Mouse (Mus musculus) forebrain, embryonic 10.5 days (tissue): ENCODE results near the gene Cyp4v3. TPM values are rescaled to one million over a fixed set of nuclear protein-coding genes. Genes with fewer than 3 reads are reported as not detected.
A peak's percentile ranks its signal among the peaks of the same experiment; 100 is the strongest.

Experiments
- DNase-seq: peaks from one replicate; pipeline ENCODE4 v3.0.0-alpha.2; 2017; ENCODE audit warnings: low spot score; ENCODE audit errors: extremely low spot score
- H3K27ac ChIP-seq: fragments of 300-500 bp; sonication (generic); 2 replicates; pipeline ENCODE4 v1.5.1; 2016; ENCODE audit warnings: mild to moderate bottlenecking
- H3K27me3 ChIP-seq: fragments of 300-500 bp; sonication (generic); 2 replicates; pipeline ENCODE4 v1.6.1; 2016; ENCODE audit warnings: mild to moderate bottlenecking; ENCODE audit not compliant: poor library complexity, severe bottlenecking
- H3K36me3 ChIP-seq: fragments of 300-500 bp; sonication (generic); replicated peaks from 2 replicates; pipeline ENCODE4 v1.6.1; 2016; ENCODE audit warnings: mild to moderate bottlenecking, moderate library complexity
- H3K4me1 ChIP-seq: fragments of 300-500 bp; sonication (generic); 2 replicates; pipeline ENCODE4 v1.6.1; 2016
- H3K4me3 ChIP-seq: fragments of 300-500 bp; sonication (generic); 2 replicates; pipeline ENCODE4 v1.5.1; 2016; ENCODE audit warnings: mild to moderate bottlenecking, moderate library complexity
- H3K9me3 ChIP-seq: fragments of 300-500 bp; sonication (generic); 2 replicates; pipeline ENCODE4 v1.6.1; 2016; ENCODE audit warnings: mild to moderate bottlenecking, moderate library complexity
- WGBS: fragments of 180-500 bp; shearing (Covaris S2); methylation state at CpG from one replicate; pipeline ENCODE4 v1.1.7; 2016; 5-methylcytosine and 5-hydroxymethylcytosine counted together
- polyA plus RNA-seq: library from polyadenylated mRNA; unstranded; fragments of >200 nt; fragmentation: Nextera tagmentation; extraction: Ambion mirVana; gene quantifications from 2 replicates; pipeline ENCODE4 v1.2.1, GENCODE M21; 2016

Cyp4v3 gene
- polyA plus RNA-seq = 1.00 and 1.3 TPM in 2 replicates

DNA sequence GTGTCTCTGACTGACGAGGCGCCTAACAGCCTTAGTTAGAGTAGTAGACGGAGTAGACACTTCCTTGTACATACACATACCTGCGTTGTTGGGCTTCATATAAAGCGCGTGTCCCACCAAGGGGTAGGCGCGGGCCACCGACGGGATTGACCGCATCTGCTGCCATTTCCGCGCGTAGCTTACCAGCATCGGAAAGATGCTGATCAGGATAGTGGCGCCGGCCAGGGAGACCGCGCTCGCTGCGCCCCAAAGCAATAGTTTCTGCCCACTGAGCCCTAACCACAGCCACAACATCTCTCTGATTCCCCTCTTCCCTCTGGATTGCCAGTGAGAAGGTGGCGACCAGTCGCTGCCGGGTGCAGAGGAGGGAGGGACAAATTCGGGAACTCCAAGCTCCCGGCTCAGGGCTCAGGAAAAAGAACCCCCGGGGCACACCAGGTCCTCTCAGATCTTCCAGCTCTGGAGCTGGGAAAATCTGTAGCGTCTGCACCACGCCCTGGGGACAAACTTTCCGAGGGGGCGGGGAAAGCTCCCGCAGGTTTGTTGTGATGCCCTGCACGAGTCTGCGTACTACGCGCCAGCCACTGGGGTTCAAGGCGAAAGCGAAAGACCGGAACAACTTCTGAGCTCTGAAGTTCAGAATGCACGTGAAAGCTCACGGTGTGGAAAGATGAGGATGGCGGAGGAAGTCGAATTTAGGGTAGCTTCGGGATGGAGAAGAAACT, at the start of gene Cyp4v3:
Gene Cyp4v3, minus strand, starts transcription at position 532 of the 725 bp plus-strand sequence.
- under 1% methylated on average over 44 of the region's 44 CpGs for WGBS
- peak; percentile 53 for DNase-seq
- Histone ChIP-seq H3K9me3 (no peaks in the 10 kb centered on the region), H3K4me1 (peaks cover 12% of the 10 kb centered on the region), H3K36me3 (no peaks in the 10 kb centered on the region), H3K27ac (peak within 1 kb of the TSS; percentile 82), H3K27me3 (peaks cover 19% of the 10 kb centered on the region), H3K4me3 (peak within 1 kb of the TSS; percentile 74)

- H3K9me3 ChIP-seq = no peaks in the 10 kb centered on the region
- no peaks in the 10 kb centered on the region for H3K36me3 ChIP-seq
- peak within 1 kb of the TSS; percentile 60 for H3K4me3 ChIP-seq
- DNase-seq = peak; percentile 74
- H3K27ac ChIP-seq = peak within 1 kb of the TSS; percentile 77
- peaks cover 29% of the 10 kb centered on the region for H3K4me1 ChIP-seq
- H3K27me3 ChIP-seq = peaks cover 29% of the 10 kb centered on the region
- 0% methylated on average over 6 of the region's 6 CpGs for WGBS
These were observed 48.9 kb upstream of the Cyp4v3 start, which contains the start of gene Fam149a for GRCm38 (mm10) chr8:45381963-45382347. Gene Fam149a (minus strand): TSS chr8:45382291.

DNA sequence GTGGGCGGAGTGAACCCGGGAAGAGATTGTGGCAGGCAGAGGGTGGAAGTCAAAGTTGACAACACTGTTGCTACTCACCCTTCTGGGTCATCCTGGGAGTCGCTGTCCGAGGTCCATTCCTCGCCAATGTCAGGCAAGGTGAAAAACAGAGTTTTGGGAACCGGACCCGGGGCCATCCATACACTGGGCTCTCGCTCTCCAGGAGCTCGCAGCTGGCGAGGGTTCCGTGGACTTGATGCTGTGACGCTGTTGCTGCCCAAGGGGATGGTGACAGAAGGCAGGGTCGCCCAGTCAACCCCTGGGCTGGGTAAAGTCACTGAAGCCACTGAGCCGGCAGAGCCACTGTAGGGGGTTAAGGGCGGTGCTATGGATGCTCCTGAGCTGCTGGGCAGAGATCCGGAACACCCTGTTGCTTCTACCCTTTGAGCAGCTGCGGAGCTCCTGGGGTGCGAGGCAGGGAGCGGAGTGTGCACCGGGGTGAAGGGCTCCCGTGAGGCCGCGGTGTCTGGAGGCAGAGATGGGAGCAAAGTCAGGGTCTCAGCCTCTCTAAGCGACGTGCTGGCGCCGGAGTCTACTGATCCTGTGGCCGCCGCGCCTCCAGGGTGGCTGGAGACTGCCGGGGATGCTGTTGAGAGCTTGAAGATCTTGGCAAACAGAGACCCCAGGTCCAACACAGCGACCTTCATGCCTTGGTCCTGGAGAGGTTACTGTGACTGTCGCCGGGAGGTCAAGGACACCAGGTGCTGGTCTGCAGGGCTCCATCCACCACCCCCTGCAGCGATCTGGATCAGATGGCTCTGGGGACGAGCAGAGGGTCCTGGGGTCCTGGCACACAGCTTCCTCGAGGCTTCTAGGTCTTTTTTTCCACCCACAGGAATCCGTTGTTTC, 48.3 kb upstream of the Cyp4v3 start:
- peak; percentile 41 for DNase-seq
- peak overlapping the region; percentile 60 for H3K4me3 ChIP-seq
- H3K27ac ChIP-seq = peak overlapping the region; percentile 77
- H3K36me3 ChIP-seq = no peaks in the 10 kb centered on the region
- peaks cover 29% of the 10 kb centered on the region for H3K4me1 ChIP-seq
- H3K9me3 ChIP-seq = no peaks in the 10 kb centered on the region
- 2% methylated on average over 38 of the region's 38 CpGs for WGBS
- peaks cover 29% of the 10 kb centered on the region for H3K27me3 ChIP-seq

- Histone ChIP-seq H3K4me1 (peaks cover 29% of the 10 kb centered on the region), H3K27ac (no peak overlapping the region), H3K4me3 (peak overlapping the region; percentile 60), H3K36me3 (no peaks in the 10 kb centered on the region), H3K9me3 (no peaks in the 10 kb centered on the region), H3K27me3 (peaks cover 27% of the 10 kb centered on the region)
- 11% methylated on average over 4 of the region's 4 CpGs for WGBS
- no peak for DNase-seq
These were observed 47.6 kb upstream of the Cyp4v3 start for GRCm38 (mm10) chr8:45380598-45380997.

- 0 out of 2 replicates have a peak, but pooled peaks cover 1% of the 10 kb centered on the region for H3K27me3 ChIP-seq
- H3K27ac ChIP-seq = no peak overlapping the region
- WGBS = 90% methylated on average over 3 of the region's 3 CpGs
- H3K36me3 ChIP-seq = no peaks in the 10 kb centered on the region
- no peak for DNase-seq
- no peak overlapping the region for H3K4me3 ChIP-seq
- no peaks in the 10 kb centered on the region for H3K9me3 ChIP-seq
- H3K4me1 ChIP-seq = no peaks in the 10 kb centered on the region
These were observed 41.1 kb upstream of the Cyp4v3 start for GRCm38 (mm10) chr8:45374071-45374470.

DNA sequence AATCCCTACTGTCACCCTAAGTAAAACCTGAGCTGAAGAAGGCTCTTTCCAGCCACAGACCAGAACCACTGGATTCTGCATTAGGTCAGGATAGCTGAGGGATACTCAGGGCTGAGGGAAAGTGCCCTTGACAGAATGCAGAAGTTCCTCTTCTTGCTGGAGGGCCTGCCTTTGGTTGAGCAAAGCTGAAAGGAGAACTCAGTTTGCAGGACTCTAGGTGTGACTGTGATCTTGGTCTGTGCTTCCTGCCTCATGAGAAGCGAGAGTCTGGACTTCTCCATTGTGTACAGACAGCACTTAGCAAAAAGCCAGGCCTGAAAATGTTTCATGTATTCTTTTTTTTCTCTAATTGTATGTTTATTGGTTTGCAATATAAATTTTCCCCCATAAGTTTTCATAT, 34.1 kb upstream of the Cyp4v3 start:
- 94% methylated on average over 1 of the region's 1 CpGs for WGBS
- H3K36me3 ChIP-seq = no peaks in the 10 kb centered on the region
- no peak overlapping the region for H3K27ac ChIP-seq
- H3K9me3 ChIP-seq = no peaks in the 10 kb centered on the region
- no peak for DNase-seq
- H3K4me3 ChIP-seq = no peak overlapping the region
- H3K4me1 ChIP-seq = no peaks in the 10 kb centered on the region
- no peaks in the 10 kb centered on the region for H3K27me3 ChIP-seq

- H3K4me1 ChIP-seq = peaks cover 9% of the 10 kb centered on the region
- H3K9me3 ChIP-seq = no peaks in the 10 kb centered on the region
- no peak overlapping the region for H3K27ac ChIP-seq
- no peaks in the 10 kb centered on the region for H3K27me3 ChIP-seq
- DNase-seq = no peak
- H3K4me3 ChIP-seq = no peak overlapping the region
- 94% methylated on average over 1 of the region's 1 CpGs for WGBS
- H3K36me3 ChIP-seq = no peaks in the 10 kb centered on the region
These were observed 30.2 kb upstream of the Cyp4v3 start for GRCm38 (mm10) chr8:45363220-45363619.

DNA sequence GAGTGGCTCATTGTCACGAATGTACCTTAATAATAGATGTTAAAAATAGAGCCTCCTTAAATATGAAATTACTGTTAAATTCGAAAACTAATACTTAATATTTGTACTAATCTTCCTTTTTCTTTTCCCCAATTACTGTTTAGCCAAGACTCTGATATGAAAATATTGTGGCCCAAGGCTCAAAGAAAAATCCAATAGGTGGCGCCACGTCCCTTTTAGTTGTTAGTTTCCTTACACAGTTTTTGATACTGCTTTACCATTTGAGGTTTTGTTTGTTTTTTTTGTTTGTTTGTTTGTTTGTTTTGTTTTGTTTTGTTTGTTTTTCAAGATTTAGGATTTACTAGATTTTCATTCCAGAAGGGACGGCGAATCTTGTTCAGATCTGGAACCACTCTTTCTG, 29.3 kb upstream of the Cyp4v3 start:
- WGBS = 57% methylated on average over 6 of the region's 6 CpGs
- no peak for DNase-seq

GRCm38 (mm10) chr8:45359091-45359605, 26.1 kb upstream of the Cyp4v3 start:
- peak overlapping the region; percentile 74; the same call in 1 of the 2 replicates for H3K4me3 ChIP-seq
- DNase-seq = peak; percentile 23
- WGBS = 82% methylated on average over 6 of the region's 6 CpGs
- peaks cover 15% of the 10 kb centered on the region for H3K4me1 ChIP-seq
- no peaks in the 10 kb centered on the region for H3K9me3 ChIP-seq
- H3K27me3 ChIP-seq = peaks cover 6% of the 10 kb centered on the region; the same call in 1 of the 2 replicates
- H3K27ac ChIP-seq = peak overlapping the region; percentile 87; the same call in 1 of the 2 replicates
- no peaks in the 10 kb centered on the region; the same call in 1 of the 2 replicates for H3K36me3 ChIP-seq

More for the DNA sequence above, 29.3 kb upstream of the Cyp4v3 start:
- Histone ChIP-seq H3K27me3 (peaks cover 5% of the 10 kb centered on the region; the same call in 1 of the 2 replicates), H3K9me3 (no peaks in the 10 kb centered on the region), H3K36me3 (no peaks in the 10 kb centered on the region), H3K4me3 (no peak overlapping the region), H3K27ac (no peak overlapping the region), H3K4me1 (peaks cover 15% of the 10 kb centered on the region)

DNA sequence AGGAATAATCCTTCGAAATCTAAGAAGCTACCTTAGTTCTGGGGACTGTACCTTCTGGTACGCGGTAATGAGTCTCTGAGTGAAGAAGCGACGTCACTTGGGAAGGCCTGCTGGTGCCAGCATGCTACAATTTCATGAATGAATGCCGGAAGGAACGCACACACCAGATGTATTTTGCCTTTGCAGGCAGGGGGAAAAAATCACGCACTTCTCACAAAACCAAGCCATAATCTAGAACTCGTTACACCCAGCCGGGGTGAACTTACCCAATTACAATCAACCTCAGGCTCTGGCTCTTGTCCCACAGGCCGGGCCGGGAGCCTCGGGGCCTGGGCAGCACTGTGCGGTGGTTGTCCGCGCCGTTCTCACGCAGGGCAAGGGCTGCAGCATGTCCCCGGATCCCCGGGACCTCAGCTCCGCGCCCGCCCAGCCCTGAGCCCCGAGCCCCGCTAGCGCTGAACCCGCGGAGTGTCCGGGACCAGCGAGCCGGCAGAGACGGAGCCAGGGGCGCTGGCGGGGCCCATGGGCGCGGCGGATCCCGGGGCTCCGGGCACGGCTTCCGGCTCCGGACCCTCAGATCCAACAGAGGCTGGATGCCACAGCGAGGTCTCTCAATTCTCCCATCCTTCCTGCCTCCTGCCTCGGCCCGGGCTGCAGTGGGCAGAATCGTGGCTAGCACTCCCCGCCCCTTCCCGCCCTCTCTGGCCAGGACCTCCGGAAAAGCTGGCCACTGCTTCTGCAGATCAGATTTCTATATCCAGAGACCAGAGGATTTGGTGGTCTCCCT, 25.3 kb upstream of the Cyp4v3 start:
- Histone ChIP-seq H3K9me3 (no peaks in the 10 kb centered on the region), H3K27ac (peak overlapping the region; percentile 87), H3K4me1 (peaks cover 15% of the 10 kb centered on the region), H3K27me3 (peaks cover 6% of the 10 kb centered on the region; the same call in 1 of the 2 replicates), H3K36me3 (no peaks in the 10 kb centered on the region; the same call in none of the 2 replicates), H3K4me3 (peak overlapping the region; percentile 74)
- 4% methylated on average over 49 of the region's 49 CpGs for WGBS
- peak; percentile 49 for DNase-seq

DNA sequence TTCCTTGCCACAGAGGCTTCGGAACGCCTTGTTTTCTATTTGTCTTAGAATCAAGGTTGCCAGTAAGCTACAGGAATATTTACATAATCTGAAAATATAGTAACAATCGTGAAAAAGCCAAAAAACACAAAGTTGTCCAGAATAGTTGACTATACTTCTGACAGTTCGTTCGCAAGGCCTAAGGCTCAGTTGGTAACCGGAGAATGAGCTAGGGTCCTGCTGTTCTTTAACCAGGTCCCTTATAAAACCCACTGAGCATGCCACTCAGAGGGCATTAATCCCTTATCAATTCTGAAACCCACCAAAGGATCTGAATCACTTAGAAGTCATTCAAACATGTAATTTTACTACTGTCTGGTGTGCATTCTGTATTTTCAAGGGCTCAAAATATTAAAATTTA, 22.8 kb upstream of the Cyp4v3 start:
- Histone ChIP-seq H3K4me3 (no peak overlapping the region), H3K36me3 (peaks cover 12% of the 10 kb centered on the region), H3K27ac (no peak overlapping the region), H3K9me3 (no peaks in the 10 kb centered on the region), H3K4me1 (peaks cover 15% of the 10 kb centered on the region), H3K27me3 (peaks cover 6% of the 10 kb centered on the region; the same call in 1 of the 2 replicates)
- no peak for DNase-seq
- 78% methylated on average over 6 of the region's 6 CpGs for WGBS

DNA sequence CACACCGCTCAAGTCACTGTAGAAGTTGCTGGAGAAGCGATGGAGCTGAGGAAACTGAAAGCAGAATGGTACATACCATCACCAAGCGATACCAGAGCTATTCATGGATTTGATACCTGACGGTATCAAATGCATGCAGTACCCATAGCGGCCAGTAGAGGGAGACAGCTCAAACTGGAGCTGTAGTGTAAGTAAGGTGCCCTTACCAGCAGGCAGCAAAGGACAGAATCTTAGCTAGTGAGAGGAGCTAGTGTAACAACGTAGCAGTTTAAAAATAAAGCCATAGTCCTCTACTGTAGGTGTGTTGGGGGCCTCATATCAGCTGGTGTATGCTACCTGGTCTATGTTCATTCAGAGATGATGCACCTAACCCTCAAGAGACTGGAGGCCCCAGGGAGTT, 12.0 kb upstream of the Cyp4v3 start:
- Histone ChIP-seq H3K9me3 (no peaks in the 10 kb centered on the region), H3K36me3 (peaks cover 38% of the 10 kb centered on the region), H3K4me1 (no peaks in the 10 kb centered on the region), H3K4me3 (no peak overlapping the region), H3K27me3 (no peaks in the 10 kb centered on the region), H3K27ac (no peak overlapping the region)
- peak; percentile 76 for DNase-seq
- WGBS = 22% methylated on average over 6 of the region's 6 CpGs
